Mouse (Mus musculus) limb, embryonic 14.5 days (tissue): ENCODE measurements around the gene Prdm16. TPM values are rescaled to one million over a fixed set of nuclear protein-coding genes. Genes with fewer than 3 reads are reported as not detected.
A peak's percentile ranks its signal among the peaks of the same experiment; 100 is the strongest.

Source experiments
- ATAC-seq: fragments of 200-750 bp; cut with Nextera tagmentation; 2 replicates; pipeline ENCODE4 v1.8.0; 2017; ENCODE audit warnings: low read depth, moderate number of reproducible peaks, moderate TSS enrichment; ENCODE audit not compliant: low FRiP score
- DNase-seq: peaks from one replicate; pipeline ENCODE4 v3.0.0-alpha.2; 2015; ENCODE audit warnings: low spot score
- H3K27ac ChIP-seq: fragments of 300-500 bp; sonication (generic); replicated peaks from 2 replicates; pipeline ENCODE4 v1.5.1; 2014; ENCODE audit warnings: low read depth, mild to moderate bottlenecking, low read length, moderate library complexity, mixed read lengths
- H3K27me3 ChIP-seq: fragments of 300-500 bp; sonication (generic); 2 replicates; pipeline ENCODE4 v1.6.1; 2014; ENCODE audit warnings: low read length, mixed read lengths; ENCODE audit not compliant: control insufficient read depth, insufficient read depth
- H3K36me3 ChIP-seq: fragments of 300-500 bp; sonication (generic); 2 replicates; pipeline ENCODE4 v1.6.1; 2014; ENCODE audit warnings: mild to moderate bottlenecking, low read length, moderate library complexity, mixed read lengths; ENCODE audit not compliant: control insufficient read depth, insufficient read depth
- H3K4me1 ChIP-seq: fragments of 300-500 bp; sonication (generic); 2 replicates; pipeline ENCODE4 v1.6.1; 2014; ENCODE audit warnings: antibody characterized with exemption, low read length, mixed read lengths; ENCODE audit not compliant: control insufficient read depth, insufficient read depth
- H3K4me2 ChIP-seq: fragments of 300-500 bp; sonication (generic); replicated peaks from 2 replicates; pipeline ENCODE4 v1.6.1; 2014; ENCODE audit warnings: low read depth, mild to moderate bottlenecking, low read length, moderate library complexity; ENCODE audit not compliant: severe bottlenecking
- H3K4me3 ChIP-seq: fragments of 300-500 bp; sonication (generic); replicated peaks from 2 replicates; pipeline ENCODE4 v1.5.1; 2014; ENCODE audit warnings: low read length
- H3K9ac ChIP-seq: fragments of 300-500 bp; sonication (generic); 2 replicates; pipeline ENCODE4 v1.6.1; 2014; ENCODE audit warnings: mild to moderate bottlenecking, low read depth, low read length, moderate library complexity; ENCODE audit not compliant: severe bottlenecking
- H3K9me3 ChIP-seq: fragments of 300-500 bp; sonication (generic); 2 replicates; pipeline ENCODE4 v1.6.1; 2016; ENCODE audit warnings: low read length; ENCODE audit not compliant: control insufficient read depth
- POLR2A ChIP-seq: fragments of 200-500 bp; IDR thresholded peaks from 2 replicates; pipeline ENCODE4 v1.8.0; 2012; ENCODE audit warnings: inconsistent platforms, mild to moderate bottlenecking, moderate library complexity, borderline replicate concordance; ENCODE audit not compliant: insufficient read depth, insufficient read length; ENCODE audit errors: extremely low read depth
- WGBS: fragments of 180-500 bp; shearing (Covaris S2); extraction: QIAGEN DNeasy Blood & Tissue Kit; methylation state at CpG from one replicate; pipeline ENCODE4 v1.1.7; 2014; 5-methylcytosine and 5-hydroxymethylcytosine counted together
- polyA plus RNA-seq, 2 experiments: library from polyadenylated mRNA; depleted of rRNA in 1 of 2; stranded (reverse) in 1 of 2; unstranded in 1 of 2; fragments of >200 nt; fragmentation: Nextera tagmentation in 1 of 2; extraction: Ambion mirVana in 1 of 2; gene quantifications; 2 replicates each; pipeline versions ENCODE4 v1.2.1 to v1.2.3; 2012 to 2014

Gene Prdm16
- polyA plus RNA-seq, 2 experiments, result 11.7 to 25.6 TPM

DNA sequence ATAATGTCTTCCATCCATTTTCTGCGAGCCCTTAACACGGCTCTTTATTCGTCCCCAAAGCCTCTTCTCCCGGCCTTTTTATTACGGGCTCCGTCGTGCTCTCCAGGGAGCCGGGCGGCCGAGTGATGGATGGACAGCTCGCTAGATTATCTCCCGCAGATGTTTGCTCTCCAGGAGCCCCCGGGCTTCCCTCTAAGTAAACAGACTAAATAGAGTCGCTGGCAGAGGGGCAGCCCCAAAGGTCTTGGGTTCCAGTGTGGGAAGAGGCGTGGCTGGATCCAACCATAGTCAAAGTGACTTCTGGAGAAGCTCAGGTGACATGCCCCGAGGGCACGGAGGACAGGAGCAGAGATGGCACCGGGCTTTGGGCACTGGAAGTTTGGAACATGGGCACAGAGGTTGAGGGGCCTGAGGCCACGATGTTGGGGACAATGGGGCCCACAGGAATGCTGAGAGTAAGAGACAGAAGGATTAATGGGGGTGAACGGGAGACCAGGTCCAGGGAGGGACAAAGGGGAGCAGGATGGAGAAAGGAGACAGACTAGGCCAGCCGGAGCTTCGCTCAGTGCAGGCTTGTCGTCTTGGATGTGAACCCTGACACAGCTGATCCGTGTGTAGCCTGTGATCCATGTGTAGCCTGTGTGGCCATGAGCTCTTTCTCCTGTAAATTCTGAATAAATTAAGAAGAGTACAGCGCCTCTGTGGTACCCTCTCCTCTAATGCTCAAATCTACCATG is 162.9 kb downstream of the Prdm16 start:
- Histone ChIP-seq H3K27ac (no peak overlapping the region), H3K4me1 (peaks cover 24% of the 10 kb centered on the region)
- 24% methylated on average over 25 of the region's 25 CpGs for WGBS

DNA sequence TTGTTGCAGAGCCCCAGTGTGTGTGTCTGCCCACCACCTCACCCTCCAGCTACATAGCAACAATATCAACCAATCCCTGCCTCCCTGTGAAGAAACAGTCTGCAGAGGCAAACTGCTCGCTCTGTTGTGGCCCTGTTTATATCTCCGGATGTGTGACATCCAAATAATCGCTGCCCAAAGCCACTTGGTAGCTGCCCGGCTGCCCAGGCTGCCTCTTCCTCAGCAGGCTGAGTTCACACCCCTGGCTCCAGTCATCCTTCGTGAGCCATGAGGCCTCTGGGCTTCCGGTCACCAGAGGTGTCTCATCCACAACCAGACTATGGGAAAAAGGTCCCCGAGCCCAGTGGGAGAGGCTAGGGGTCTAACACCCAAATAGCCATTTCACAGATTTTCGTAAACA is 164.1 kb downstream of the Prdm16 start:
- no peak overlapping the region for H3K4me2 ChIP-seq

More for the DNA sequence above, 162.9 kb downstream of the Prdm16 start:
- ATAC-seq (no peak), DNase-seq (no peak)
- 0 out of 2 replicates have a peak, but pooled peaks cover 5% of the 10 kb centered on the region for H3K27me3 ChIP-seq
- H3K4me2 ChIP-seq, result no peak overlapping the region
- H3K4me3 ChIP-seq, result no peak overlapping the region
- no peaks in the 10 kb centered on the region for H3K9me3 ChIP-seq
- H3K36me3 ChIP-seq, result no peaks in the 10 kb centered on the region
- no peak overlapping the region for H3K9ac ChIP-seq
- no peak for TF ChIP-seq POLR2A

GRCm38 (mm10) chr4:154471447-154472101 is 165.1 kb downstream of the Prdm16 start:
- Histone ChIP-seq H3K4me2 (no peak overlapping the region), H3K4me3 (no peak overlapping the region), H3K9ac (no peak overlapping the region), H3K4me1 (peaks cover 22% of the 10 kb centered on the region), H3K27ac (no peak overlapping the region), H3K36me3 (no peaks in the 10 kb centered on the region), H3K9me3 (no peaks in the 10 kb centered on the region), H3K27me3 (0 out of 2 replicates have a peak, but pooled peaks cover 5% of the 10 kb centered on the region)
- TF ChIP-seq POLR2A, result no peak
- DNase-seq (peak; percentile 32), ATAC-seq (peak; percentile 15; the same call in 1 of the 2 replicates)
- 21% methylated on average over 17 of the region's 17 CpGs for WGBS

More for the DNA sequence above, 164.1 kb downstream of the Prdm16 start:
- no peak overlapping the region for H3K9ac ChIP-seq
- WGBS, result 29% methylated on average over 8 of the region's 8 CpGs
- 0 out of 2 replicates have a peak, but pooled peaks cover 5% of the 10 kb centered on the region for H3K27me3 ChIP-seq
- TF ChIP-seq POLR2A, result no peak
- no peak overlapping the region for H3K4me3 ChIP-seq
- no peak for DNase-seq
- H3K4me1 ChIP-seq, result peaks cover 24% of the 10 kb centered on the region
- H3K36me3 ChIP-seq, result no peaks in the 10 kb centered on the region
- H3K27ac ChIP-seq, result no peak overlapping the region
- H3K9me3 ChIP-seq, result no peaks in the 10 kb centered on the region
- no peak for ATAC-seq

- Histone ChIP-seq H3K9me3 (no peaks in the 10 kb centered on the region), H3K4me1 (peaks cover 1% of the 10 kb centered on the region), H3K4me2 (no peak overlapping the region), H3K27ac (no peak overlapping the region), H3K27me3 (no peaks in the 10 kb centered on the region), H3K4me3 (no peak overlapping the region), H3K9ac (no peak overlapping the region), H3K36me3 (no peaks in the 10 kb centered on the region)
- no peak for ATAC-seq
- DNase-seq, result peak; percentile 78
- 30% methylated on average over 5 of the region's 5 CpGs for WGBS
- TF ChIP-seq POLR2A, result no peak
Measured at GRCm38 (mm10) chr4:154466305-154466704, 170.4 kb downstream of the Prdm16 start.

DNA sequence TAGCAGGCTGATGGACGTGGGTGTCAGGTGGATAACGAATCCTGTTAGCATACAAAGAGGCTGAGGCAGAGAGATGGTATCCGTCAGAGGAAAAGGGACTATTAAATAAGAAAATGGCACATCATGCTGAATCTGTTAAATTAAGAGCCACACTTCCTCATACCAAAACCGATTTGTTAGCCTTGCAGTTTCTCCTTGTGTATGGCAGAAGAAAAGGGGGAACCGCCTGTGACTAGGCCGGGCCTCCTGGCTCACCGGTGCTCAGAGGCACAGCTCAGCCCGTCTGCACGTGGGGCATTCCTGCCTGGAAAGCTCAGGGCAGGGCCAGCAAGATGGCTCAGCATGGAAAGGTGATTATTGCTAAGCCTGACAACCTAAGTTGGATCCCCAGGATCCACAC is 171.6 kb downstream of the Prdm16 start:
- no peak overlapping the region for H3K4me3 ChIP-seq
- H3K36me3 ChIP-seq, result no peaks in the 10 kb centered on the region
- ATAC-seq, result no peak
- no peaks in the 10 kb centered on the region for H3K9me3 ChIP-seq
- H3K27me3 ChIP-seq, result no peaks in the 10 kb centered on the region
- H3K4me2 ChIP-seq, result no peak overlapping the region
- H3K27ac ChIP-seq, result no peak overlapping the region
- no peak overlapping the region for H3K9ac ChIP-seq
- H3K4me1 ChIP-seq, result no peaks in the 10 kb centered on the region
- no peak for TF ChIP-seq POLR2A
- no peak for DNase-seq
- WGBS, result 76% methylated on average over 9 of the region's 9 CpGs
